Mouse (Mus musculus) right cerebral cortex, postnatal 14 days (tissue): ENCODE results near the gene Bmpr2.
"Not testable (repeated sequence)": the region's sequence is repeated elsewhere in the genome, so short reads cannot be mapped to it uniquely, and the experiment has no call there.

ENCODE experiments used
- DNase-seq: peaks from one replicate; pipeline ENCODE4 v3.0.0; 2022

The Bmpr2 gene

GRCm38 (mm10) chr1:59763164-59763768 is at the start of gene Bmpr2:
TSS of gene Bmpr2 (plus strand) at chr1:59763400.
- DNase-seq = peak; percentile 87

- DNase-seq = no peak
Observed at GRCm38 (mm10) chr1:59719900-59720299, 43.3 kb upstream of the Bmpr2 start.

GRCm38 (mm10) chr1:59725661-59726060 is 37.5 kb upstream of the Bmpr2 start:
- DNase-seq = no peak

- DNase-seq = no peak
Observed at GRCm38 (mm10) chr1:59730106-59730505, 33.1 kb upstream of the Bmpr2 start.

GRCm38 (mm10) chr1:59730737-59731136 is 32.5 kb upstream of the Bmpr2 start:
- DNase-seq = no peak

GRCm38 (mm10) chr1:59734076-59734475 is 29.1 kb upstream of the Bmpr2 start:
- peak; percentile 15 for DNase-seq

GRCm38 (mm10) chr1:59738768-59739414 is 24.3 kb upstream of the Bmpr2 start:
- DNase-seq = no peak

- no peak for DNase-seq
Observed at GRCm38 (mm10) chr1:59739577-59740354, 23.4 kb upstream of the Bmpr2 start.

GRCm38 (mm10) chr1:59749047-59749446 is 14.2 kb upstream of the Bmpr2 start:
- no peak for DNase-seq

- DNase-seq = not testable (repeated sequence)
Observed at GRCm38 (mm10) chr1:59749724-59750123, 13.5 kb upstream of the Bmpr2 start.

GRCm38 (mm10) chr1:59755298-59755697 is 7.9 kb upstream of the Bmpr2 start:
- no peak for DNase-seq

- DNase-seq = no peak
Observed at GRCm38 (mm10) chr1:59758325-59758724, 4.9 kb upstream of the Bmpr2 start.

- peak; percentile 22 for DNase-seq
Observed at GRCm38 (mm10) chr1:59762208-59762607, 992 bp upstream of the Bmpr2 start.

- peak; percentile 62 for DNase-seq
Observed at GRCm38 (mm10) chr1:59762651-59763163, 493 bp upstream of the Bmpr2 start.

GRCm38 (mm10) chr1:59763781-59764251 is 616 bp downstream of the Bmpr2 start:
- no peak for DNase-seq

- DNase-seq = peak; percentile 18
Observed at GRCm38 (mm10) chr1:59764407-59764971, 1.3 kb downstream of the Bmpr2 start.

- DNase-seq = no peak
Observed at GRCm38 (mm10) chr1:59765279-59765678, 2.1 kb downstream of the Bmpr2 start.

- no peak for DNase-seq
Observed at GRCm38 (mm10) chr1:59766626-59767025, 3.4 kb downstream of the Bmpr2 start.

- DNase-seq = no peak
Observed at GRCm38 (mm10) chr1:59771871-59772270, 8.7 kb downstream of the Bmpr2 start.

- DNase-seq = no peak
Observed at GRCm38 (mm10) chr1:59781080-59781479, 17.9 kb downstream of the Bmpr2 start.

GRCm38 (mm10) chr1:59788975-59789374 is 25.8 kb downstream of the Bmpr2 start:
- DNase-seq = no peak

GRCm38 (mm10) chr1:59789741-59790140 is 26.5 kb downstream of the Bmpr2 start:
- DNase-seq = peak; percentile 15

GRCm38 (mm10) chr1:59795336-59795735 is 32.1 kb downstream of the Bmpr2 start:
- DNase-seq = peak; percentile 19
